Mouse (Mus musculus): Measurements from ENCODE around the gene Gcnt2. TPM values are rescaled to one million over a fixed set of nuclear protein-coding genes. Genes with fewer than 3 reads are reported as not detected.

The Gcnt2 gene
- polyA plus RNA-seq, 1 experiment from 2014 or later = 5.8 TPM

DNA sequence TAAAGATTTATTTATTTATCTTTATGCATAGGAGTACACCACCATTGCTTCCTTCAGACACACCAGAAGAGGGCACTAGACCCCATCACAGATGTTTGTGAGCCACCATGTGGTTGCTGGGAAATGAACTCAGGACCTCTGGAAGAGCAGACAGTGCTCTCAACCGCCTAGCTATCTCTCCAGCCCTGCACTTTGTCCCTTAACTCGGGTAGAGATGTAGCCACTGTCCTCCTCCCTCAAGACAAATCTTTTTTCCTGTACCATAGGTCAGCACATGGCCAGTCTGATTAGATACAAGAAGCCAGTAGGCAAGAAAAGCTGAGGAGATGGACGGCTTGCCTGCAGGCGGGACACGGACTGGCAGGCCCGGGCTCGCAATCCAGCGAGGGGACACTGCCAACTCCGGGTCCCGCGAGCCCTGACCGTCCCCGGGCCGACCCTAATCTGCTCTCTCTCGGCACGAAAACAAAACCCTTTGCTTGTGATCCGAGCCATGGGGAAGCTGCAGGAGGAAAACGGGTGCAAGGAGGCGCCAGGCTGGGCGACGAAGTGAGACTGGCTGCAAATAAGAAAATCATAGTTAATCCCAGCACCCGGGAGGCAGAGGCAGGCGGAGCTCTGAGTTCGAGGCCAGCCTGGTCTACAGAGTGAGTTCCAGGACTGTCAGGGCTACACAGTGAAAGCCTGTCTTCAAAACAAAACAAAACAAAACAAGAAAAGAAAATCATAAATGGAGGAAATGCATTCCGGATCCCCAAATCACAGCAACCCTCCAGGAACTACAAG lies 140.8 kb downstream of the Gcnt2 start:
- H3K27me3 ChIP-seq = no peaks in the 10 kb centered on the region
- peaks cover 9% of the 10 kb centered on the region for H3K36me3 ChIP-seq
- peak overlapping the region; percentile 90 for H3K4me2 ChIP-seq (replicated peaks)
- H3K9me3 ChIP-seq (replicated peaks) = no peaks in the 10 kb centered on the region
- H3K9ac ChIP-seq = peak overlapping the region; percentile 90
- peak overlapping the region; percentile 94 for H3K27ac ChIP-seq
- ATAC-seq (ENCODE audit: low FRiP score) = peak; percentile 61
- WGBS = under 1% methylated on average over 25 of the region's 25 CpGs
- H3K4me1 ChIP-seq = peaks cover 18% of the 10 kb centered on the region
- peak overlapping the region; percentile 97 for H3K4me3 ChIP-seq

DNA sequence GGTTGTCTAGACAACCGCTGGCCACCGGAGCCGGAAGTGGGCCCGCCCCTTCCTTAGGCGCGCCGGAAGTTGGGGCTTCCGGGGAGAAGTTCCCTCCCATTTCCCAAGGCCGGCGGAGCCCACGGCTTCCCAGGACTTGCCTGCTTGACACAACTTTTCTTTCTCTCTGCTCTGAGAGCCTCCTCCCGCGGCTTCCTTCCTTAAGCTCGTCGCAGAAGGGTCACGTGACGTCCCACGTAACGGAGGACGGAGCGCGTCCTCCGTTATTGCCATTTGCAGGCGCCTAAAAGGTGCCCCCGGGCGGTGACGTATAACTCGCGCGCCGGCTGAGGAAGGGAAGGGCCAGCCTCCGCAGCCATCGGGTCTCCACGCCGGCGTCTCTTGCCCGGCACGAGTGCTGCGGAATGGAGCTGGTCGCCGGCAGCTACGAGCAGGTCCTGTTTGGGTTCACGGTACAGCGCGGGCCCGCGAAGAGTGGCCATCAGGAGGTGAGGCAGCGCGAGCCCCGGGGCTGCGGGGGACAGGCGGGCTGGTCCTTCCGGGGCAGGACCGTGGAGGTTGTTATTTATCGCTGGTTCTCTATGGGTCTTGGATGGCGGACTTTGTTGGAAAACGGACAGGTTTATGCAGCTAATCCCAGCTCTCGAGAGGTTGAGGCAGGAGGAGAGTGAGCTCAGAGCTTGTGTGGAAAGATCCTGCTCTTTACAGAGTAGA lies 141.5 kb downstream of the Gcnt2 start, which contains the start of gene Pak1ip1:
Gene Pak1ip1, plus strand, starts transcription at position 98 of the 714 bp plus-strand sequence.
- Histone ChIP-seq H3K4me1 (peaks cover 18% of the 10 kb centered on the region), H3K9me3 (replicated peaks) (no peaks in the 10 kb centered on the region), H3K9ac (peak within 1 kb of the TSS; percentile 90), H3K4me3 (peak within 1 kb of the TSS; percentile 97), H3K4me2 (replicated peaks) (peak within 1 kb of the TSS; percentile 90), H3K27ac (peak within 1 kb of the TSS; percentile 94), H3K36me3 (peaks cover 16% of the 10 kb centered on the region), H3K27me3 (no peaks in the 10 kb centered on the region)
- ATAC-seq (ENCODE audit: low FRiP score) = peak; percentile 96
- WGBS = under 1% methylated on average over 58 of the region's 58 CpGs

DNA sequence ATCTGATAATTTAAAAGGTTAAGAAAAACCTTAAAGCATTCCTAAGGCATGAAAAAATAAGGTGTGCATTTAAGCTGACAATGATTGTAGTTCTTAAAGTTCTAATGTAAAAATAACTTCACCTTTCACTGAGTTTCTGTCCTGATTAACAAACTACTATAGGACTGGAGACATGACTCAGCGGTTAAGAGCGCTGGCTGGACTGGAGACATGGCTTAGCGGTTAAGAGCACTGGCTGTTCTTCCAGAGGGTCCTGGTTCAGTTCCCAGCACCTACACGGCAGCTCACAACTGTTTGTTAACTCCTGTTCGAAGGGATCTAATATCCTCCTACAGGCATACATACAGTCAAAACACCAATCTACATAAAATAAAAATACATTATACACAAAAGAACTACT lies 142.4 kb downstream of the Gcnt2 start:
- H3K4me2 ChIP-seq (replicated peaks) = peak overlapping the region; percentile 90
- no peak for ATAC-seq (ENCODE audit: low FRiP score)
- no peaks in the 10 kb centered on the region for H3K9me3 ChIP-seq (replicated peaks)
- peaks cover 18% of the 10 kb centered on the region for H3K4me1 ChIP-seq
- H3K9ac ChIP-seq = no peak overlapping the region; the same call in 1 of the 2 replicates
- no peak overlapping the region for H3K27ac ChIP-seq
- peaks cover 23% of the 10 kb centered on the region for H3K36me3 ChIP-seq
- 0 out of 2 replicates have a peak overlapping the region, but pooled peaks have one; percentile 97 for H3K4me3 ChIP-seq
- WGBS = 87% methylated on average over 5 of the region's 5 CpGs
- no peaks in the 10 kb centered on the region for H3K27me3 ChIP-seq

- no peak overlapping the region for H3K4me2 ChIP-seq (replicated peaks)
- no peak overlapping the region for H3K4me3 ChIP-seq
- no peaks in the 10 kb centered on the region for H3K9me3 ChIP-seq (replicated peaks)
- peaks cover 10% of the 10 kb centered on the region for H3K4me1 ChIP-seq
- no peaks in the 10 kb centered on the region for H3K27me3 ChIP-seq
- no peak overlapping the region for H3K9ac ChIP-seq
- H3K27ac ChIP-seq = no peak overlapping the region
- H3K36me3 ChIP-seq = peaks cover 66% of the 10 kb centered on the region
- ATAC-seq (ENCODE audit: low FRiP score) = no peak
- 91% methylated on average over 4 of the region's 4 CpGs for WGBS
Measured at GRCm38 (mm10) chr13:41006244-41006643, 146.7 kb downstream of the Gcnt2 start.

DNA sequence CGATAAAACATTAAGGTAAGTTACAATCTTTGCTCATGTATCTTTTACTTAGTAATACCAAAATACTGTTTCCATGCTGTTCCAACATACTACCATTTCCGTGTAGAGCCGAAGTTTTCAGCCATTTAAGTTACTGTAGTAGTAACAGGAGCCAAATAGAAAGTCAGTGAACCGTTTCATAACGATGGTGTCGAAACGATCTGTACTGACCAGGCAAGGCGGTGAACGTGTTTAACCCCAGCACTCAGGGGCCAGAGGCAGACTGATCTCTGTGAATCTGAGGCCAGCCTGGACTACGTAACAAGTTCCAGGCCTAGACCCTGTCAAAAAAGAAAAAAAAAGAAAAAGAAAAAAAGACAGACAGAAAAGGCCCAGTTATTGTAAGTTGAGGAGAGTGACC lies 148.7 kb downstream of the Gcnt2 start:
- H3K9ac ChIP-seq = no peak overlapping the region
- H3K9me3 ChIP-seq (replicated peaks) = no peaks in the 10 kb centered on the region
- H3K27ac ChIP-seq = no peak overlapping the region
- no peak for ATAC-seq (ENCODE audit: low FRiP score)
- H3K36me3 ChIP-seq = peaks cover 85% of the 10 kb centered on the region
- 94% methylated on average over 10 of the region's 10 CpGs for WGBS
- H3K27me3 ChIP-seq = no peaks in the 10 kb centered on the region
- H3K4me3 ChIP-seq = no peak overlapping the region
- no peak overlapping the region for H3K4me2 ChIP-seq (replicated peaks)
- no peaks in the 10 kb centered on the region for H3K4me1 ChIP-seq

GRCm38 (mm10) chr13:41008946-41009345 lies 149.4 kb downstream of the Gcnt2 start:
- Histone ChIP-seq H3K9me3 (replicated peaks) (no peaks in the 10 kb centered on the region), H3K4me3 (no peak overlapping the region), H3K27me3 (no peaks in the 10 kb centered on the region), H3K4me2 (replicated peaks) (no peak overlapping the region), H3K4me1 (no peaks in the 10 kb centered on the region), H3K27ac (no peak overlapping the region), H3K36me3 (peaks cover 88% of the 10 kb centered on the region), H3K9ac (no peak overlapping the region)
- ATAC-seq (ENCODE audit: low FRiP score) = no peak
- WGBS = 86% methylated on average over 8 of the region's 8 CpGs

Small RNA genes within 50 kb of the gene (microRNA-seq; reads per million reads assigned to microRNA genes)
- gene Mir5124a = not detected

Other genes starting within 250 kb of the Gcnt2 start
- 20.5 and 21.1 TPM in 2 replicates for gene Tfap2a, start 121.4 kb upstream of the Gcnt2 start, polyA plus RNA-seq (2016; fragmentation: Nextera tagmentation; extraction: Ambion mirVana)
- 67.9 and 73.9 TPM in 2 replicates for gene Pak1ip1, start 141.3 kb downstream of the Gcnt2 start, polyA plus RNA-seq (2016; fragmentation: Nextera tagmentation; extraction: Ambion mirVana)
- 139 and 148 TPM in 2 replicates for gene Tmem14c, start 156.5 kb downstream of the Gcnt2 start, polyA plus RNA-seq (2016; fragmentation: Nextera tagmentation; extraction: Ambion mirVana)
- gene Mak, start 220.0 kb downstream of the Gcnt2 start, polyA plus RNA-seq (2016; fragmentation: Nextera tagmentation; extraction: Ambion mirVana) = 1.2 and 1.9 TPM in 2 replicates

All from hindbrain, embryonic 12.5 days (tissue).